Mouse (Mus musculus): ENCODE measurements at regions not wholly inside any gene's neighbourhood (a gene's known extent, or its start where the extent isn't known, plus 50 kb on each side); places are given as distances from the start of the nearest gene placed in this dataset.

DNA sequence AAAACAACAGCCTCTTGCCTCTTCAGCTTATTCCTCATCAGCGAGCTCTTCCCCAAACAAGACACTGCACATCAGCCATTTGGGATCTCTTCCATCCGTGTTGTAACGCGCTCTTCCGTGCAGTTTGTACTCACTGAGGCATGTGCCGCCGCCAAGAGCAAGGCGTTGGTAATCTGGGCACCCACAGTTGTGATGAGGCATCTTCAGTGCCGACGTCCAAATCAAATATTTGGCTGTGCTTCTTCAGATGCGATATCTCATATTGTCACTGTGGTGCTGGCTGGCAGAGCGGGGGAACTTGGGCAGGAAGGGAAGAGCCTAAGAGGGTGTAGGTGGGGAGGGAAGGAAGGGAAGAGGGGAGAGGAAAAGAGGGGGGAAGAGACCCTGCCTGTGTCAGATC, 439.2 kb downstream of the Tmem182 start:
- no peak for DNase-seq (ENCODE audit: low read depth, low spot score)

DNA sequence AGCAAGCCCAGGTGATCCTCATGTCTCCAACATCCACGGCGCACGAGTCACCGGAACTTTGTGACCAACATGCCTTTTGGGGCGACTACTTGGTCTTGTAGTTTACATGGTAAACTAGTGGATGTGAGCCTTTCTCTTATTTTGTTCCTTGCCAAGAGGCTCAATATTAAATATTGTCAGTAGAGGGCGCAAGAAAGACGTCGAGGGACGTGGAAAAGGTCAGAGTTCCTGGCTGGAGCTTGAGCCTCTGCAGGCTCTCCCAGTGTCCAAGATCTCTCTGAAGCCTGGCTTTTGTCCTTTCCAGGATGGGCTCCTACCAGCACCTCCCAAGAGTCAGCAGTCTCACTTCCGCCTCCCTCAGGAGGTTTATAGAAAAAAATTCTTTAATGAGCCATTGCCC, 458.8 kb downstream of the Tmem182 start:
- DNase-seq (ENCODE audit: low read depth, low spot score): peak; percentile 26

DNA sequence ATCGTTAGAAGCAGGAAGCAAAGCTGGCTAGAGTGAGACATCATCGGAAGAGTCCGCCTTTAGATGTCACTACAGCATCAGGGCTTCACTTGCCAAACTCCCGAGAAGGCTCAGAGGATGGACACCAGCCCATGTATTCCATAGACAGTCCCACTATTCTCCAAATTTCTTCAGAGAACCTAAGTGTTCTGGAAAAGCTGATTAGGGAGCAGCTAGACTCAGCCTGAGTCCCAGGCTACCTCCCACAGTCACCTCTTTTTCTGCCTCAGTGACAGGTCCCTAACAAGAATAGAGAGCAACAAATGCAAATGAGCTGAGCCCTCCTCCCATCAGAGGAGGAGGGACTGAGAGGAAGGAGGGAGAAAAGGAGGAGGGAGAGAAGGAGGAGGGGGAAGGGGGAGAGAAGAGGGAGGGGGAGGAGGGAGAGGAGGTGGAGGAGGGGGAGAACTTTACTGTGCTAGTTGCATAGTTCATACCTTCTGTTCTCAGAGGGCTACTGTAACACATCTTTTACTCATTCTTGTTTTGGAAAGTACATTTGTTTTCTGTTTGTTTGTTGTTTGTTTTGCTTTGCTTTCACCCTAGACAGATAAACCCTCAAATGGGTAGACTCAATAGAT, 465.8 kb downstream of the Tmem182 start:
- DNase-seq (ENCODE audit: low read depth, low spot score): no peak

- no peak for DNase-seq (ENCODE audit: low read depth, low spot score)
Measured at GRCm38 (mm10) chr1:41274573-41275270, 469.3 kb downstream of the Tmem182 start.

- no peak for DNase-seq (ENCODE audit: low read depth, low spot score)
Measured at GRCm38 (mm10) chr1:41275271-41275624, 469.8 kb downstream of the Tmem182 start.

- no peak for DNase-seq (ENCODE audit: low read depth, low spot score)
Measured at GRCm38 (mm10) chr1:41275642-41276041, 470.2 kb downstream of the Tmem182 start.

DNA sequence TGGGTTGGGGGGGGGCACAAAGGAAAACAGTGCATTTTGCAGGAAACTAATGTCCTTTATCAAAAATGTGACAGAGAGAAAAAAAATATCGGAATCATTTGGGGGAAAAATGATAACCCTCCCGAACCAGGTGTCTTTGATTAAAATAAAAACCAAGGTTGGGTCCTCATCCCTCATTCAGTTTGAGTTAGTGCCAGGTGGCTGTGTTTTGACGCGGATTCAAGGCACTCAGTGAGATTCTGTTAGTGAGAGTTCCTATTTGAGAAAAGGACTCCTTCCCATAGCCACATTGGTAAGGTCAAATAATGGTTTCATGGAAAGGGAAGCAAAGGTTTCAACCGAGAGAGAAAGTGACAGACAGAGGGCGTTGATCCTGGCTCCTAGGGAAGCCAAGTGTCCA, 470.9 kb downstream of the Tmem182 start:
- no peak for DNase-seq (ENCODE audit: low read depth, low spot score)

DNA sequence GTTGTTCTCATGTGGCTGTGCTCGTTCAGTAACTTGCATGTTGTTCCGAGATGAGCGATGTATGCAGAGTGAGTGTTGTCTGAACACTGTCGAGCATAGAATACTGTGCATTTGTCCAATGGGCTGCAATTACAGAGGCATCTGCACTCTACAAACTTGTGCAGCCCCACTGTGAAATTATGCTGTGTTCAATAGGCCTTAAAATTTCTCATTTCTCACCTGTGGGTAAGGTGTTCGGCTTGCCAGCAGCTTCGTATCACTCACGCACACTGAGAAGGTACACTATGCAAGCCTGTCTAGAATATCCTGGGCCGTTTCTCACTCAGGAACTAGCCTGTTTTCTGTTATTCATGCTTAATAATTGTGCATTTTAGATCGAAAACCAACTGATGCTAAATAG, 479.8 kb downstream of the Tmem182 start:
- DNase-seq (ENCODE audit: low read depth, low spot score): no peak

GRCm38 (mm10) chr1:41286221-41286620, 480.8 kb downstream of the Tmem182 start:
- DNase-seq (ENCODE audit: low read depth, low spot score): no peak

DNA sequence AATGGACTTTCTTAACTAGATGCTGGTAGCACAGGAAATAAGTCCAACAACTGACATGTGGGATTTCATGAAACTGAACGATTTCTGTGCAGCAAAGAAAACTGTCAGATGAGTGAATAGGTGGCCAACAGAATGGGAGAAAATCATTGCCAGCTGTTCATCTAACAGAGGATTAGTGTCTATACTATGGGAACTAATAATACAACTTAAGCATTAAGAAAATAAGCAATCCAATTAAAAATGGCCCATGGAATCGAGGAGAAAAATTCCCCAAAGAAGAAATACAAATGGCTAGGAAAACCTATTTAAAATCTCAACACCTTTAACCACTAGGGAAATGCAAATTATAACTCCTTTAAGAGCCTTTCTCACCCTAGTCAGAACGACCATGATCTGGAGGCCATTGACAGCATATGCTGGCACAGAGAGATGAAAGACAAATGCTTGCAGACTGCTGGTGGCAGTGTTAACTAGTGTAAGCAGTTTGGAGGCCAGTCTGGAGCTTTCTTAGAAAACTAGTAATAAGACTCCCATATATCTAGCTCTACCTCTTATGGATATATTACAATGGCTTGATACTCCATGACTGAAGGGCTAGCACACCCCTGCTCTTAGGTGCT, 521.6 kb downstream of the Tmem182 start:
- no peak for DNase-seq (ENCODE audit: low read depth, low spot score)

DNA sequence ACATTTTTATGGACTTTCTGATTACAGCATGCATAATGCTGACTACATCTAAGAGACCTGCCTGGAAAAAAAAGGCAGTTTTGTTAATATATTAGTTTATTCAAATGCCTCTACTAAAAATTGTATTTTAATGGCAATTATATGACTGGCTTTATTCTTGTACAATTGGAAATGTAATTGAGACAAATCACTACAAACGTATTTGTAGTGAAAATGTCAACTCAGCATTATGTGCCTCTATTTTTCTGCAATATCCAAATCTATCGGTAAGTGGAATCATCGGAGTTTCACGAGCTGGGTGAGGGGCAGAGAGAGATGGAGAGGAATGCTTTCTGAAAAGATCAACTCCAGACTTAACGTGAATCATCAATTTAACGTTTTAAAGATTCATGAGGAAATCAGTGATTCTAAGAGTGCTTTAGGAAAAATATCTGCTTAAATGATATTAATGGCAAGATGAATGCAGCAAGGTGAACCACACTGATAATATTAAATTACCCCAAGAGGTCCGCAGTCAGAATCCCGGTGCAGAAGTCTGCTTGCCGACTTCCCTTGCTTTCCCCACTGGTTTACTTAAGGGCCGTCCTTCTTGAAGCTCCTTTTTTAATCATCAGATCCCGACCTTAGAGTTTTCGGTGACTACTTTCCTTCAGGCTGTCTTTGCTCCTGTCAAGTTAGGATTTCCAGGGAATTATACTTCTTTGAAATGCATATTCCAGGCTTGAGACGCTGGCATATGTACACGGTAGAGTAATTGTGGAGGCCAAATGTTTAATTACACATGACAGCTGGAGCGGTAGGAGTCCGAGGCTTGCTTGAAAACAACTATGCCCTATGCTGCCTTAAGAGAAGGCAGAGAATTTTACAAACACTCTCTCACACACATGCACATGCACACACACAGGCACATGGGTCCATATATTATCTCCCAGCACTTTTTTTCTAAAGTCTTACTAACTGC, 544.7 kb downstream of the Tmem182 start:
- no peak for DNase-seq (ENCODE audit: low read depth, low spot score)

DNA sequence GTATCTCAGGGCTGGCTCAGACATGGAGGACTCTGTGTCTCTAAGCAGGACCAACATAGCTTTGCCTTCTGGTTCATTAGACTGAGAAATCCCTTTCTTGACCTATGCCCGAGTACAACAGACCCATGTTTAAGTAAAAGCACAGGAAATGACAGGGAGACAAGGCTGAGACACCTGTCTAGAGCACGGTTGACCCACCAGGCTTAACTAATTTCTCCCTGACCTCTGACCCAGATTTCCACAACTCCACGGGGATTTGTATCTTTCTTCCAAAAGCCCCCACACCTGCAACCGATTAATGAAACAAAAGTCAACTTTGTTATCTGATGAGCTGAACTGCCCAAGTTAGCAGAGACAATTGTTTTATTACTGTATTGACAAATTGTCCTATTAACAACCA, 553.7 kb downstream of the Tmem182 start:
- DNase-seq (ENCODE audit: low read depth, low spot score): no peak

DNA sequence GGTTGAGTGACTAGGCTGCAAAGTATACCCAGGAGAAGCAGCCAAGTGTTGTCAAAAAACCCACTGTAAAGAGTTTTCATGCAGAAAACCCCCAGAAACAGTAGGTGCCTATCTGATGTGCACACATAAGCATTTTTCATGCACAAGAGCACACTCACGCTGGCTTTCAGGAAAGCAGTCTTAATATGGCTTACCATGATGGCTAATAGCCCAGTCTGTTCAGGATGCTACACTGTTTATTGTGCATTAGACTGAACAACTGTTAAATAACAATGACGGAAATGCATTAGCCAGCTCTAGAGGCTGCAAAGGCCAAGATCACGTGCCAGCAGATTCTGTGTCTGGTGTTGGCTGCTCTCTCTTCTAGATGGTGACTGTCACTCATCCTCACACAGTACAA, 556.1 kb downstream of the Tmem182 start:
- DNase-seq (ENCODE audit: low read depth, low spot score): no peak

DNA sequence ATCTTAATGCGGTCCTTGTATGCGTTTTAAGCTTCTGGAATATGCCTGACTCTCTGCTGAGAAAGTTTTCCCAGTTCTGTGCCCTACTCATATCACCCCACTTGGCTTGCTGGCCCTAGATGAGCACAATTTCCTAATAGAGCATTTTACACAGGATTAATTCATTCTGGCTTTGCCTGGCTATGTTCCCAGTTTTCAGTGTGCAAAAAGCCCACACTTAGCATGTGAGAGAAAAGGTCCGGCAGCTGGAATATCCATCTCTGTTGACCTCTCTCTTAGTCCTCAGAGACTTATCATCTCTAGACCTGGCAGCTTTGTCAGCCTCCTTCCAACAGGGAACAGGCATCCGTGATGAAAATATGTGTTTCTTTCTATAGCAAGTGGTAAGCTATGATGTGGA, 574.6 kb downstream of the Tmem182 start:
- no peak for DNase-seq (ENCODE audit: low read depth, low spot score)

DNA sequence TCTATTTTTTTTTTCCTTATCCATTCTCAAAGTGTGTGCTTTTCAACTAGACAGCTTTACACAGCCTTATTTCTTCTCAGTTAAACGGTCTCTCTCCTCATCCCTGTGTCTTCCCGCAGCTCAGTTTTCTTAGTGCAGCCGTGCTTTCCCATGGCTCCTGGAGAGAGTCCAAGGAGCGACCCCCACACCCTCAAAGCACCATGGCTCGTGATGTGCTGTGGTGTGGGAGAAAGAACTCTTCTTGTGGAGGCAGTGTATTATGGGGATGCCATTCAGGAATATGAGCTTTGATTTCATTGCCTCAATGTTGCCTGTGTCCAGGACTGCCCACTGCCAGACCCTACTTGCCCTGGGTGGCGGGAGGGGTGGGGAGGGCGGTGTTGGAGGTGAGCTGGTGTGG, 576.1 kb downstream of the Tmem182 start:
- no peak for DNase-seq (ENCODE audit: low read depth, low spot score)

DNA sequence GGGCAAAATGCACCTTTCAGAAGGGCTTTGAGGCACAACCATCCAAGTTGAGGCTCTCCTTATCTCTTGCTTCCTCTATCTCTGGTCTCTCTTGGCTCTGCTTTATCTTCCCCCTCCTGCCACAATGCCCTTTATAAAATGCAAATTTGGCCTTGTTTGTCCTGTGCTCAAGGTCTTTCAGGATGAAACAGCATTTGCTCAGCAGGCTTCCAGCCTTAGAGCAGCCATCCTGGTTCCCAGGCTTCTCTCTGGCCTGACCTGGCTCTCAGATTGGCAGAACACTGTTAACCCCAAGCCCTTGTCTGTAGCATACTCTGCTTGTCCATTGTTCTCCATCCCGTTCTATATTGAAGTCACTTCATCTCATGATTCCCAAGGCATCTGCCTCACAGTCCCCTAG, 579.3 kb downstream of the Tmem182 start:
- no peak for DNase-seq (ENCODE audit: low read depth, low spot score)

DNA sequence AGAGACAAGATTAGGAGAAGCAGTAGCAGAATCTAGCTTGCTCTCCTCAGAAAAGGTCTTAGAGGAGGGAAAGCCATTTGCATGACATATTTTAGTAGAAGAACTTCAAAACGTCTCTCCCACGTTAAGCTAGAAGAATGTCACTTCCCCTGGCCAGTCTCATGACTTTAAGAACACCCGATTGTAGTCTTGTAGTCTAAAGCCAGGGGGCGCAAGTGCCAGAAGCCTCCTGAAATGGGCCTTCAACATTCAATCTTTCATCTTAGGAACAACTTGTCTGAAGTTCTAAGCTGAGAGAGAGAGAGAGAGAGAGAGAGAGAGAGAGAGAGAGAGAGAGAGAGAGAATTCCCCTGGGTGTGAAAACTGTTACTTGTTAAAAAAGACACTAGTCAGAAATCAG, 581.0 kb downstream of the Tmem182 start:
- DNase-seq (ENCODE audit: low read depth, low spot score): no peak

DNA sequence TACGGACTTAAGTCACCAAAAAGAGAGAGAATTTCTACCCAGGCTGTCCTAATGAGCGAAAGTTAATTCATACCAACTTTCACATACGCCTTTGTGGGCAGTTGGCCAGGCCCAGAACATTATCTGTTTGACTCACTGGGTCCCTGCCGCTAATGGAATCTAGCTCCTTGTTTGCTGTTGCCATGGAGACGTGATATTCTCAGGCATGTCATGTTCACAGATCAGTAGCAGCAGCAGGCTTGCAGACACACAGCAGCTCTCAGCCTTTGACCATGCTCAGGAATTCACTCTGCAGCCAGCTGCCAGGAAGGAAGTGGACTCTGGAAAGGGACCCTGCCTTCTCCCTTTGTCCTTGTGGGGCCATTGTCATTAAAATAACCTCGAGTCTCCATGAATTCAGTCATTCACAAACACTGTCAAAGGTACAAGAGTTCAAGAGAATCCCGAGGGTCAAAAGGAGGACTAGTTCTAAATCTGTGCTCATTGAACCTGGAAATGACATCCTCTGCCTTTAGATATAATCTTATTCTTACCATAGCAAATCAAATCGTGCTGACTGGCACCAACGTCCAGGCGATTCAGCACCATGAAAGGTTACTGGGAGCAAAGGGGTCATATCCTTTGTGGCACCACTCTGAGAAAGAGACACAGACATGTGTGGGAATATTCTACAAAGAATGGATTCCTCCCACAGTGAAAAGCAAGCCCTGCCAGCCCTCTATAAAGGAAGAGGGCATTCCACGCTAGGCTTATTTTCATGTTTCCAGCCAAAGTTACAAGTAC, 584.9 kb downstream of the Tmem182 start:
- DNase-seq (ENCODE audit: low read depth, low spot score): peak; percentile 20

DNA sequence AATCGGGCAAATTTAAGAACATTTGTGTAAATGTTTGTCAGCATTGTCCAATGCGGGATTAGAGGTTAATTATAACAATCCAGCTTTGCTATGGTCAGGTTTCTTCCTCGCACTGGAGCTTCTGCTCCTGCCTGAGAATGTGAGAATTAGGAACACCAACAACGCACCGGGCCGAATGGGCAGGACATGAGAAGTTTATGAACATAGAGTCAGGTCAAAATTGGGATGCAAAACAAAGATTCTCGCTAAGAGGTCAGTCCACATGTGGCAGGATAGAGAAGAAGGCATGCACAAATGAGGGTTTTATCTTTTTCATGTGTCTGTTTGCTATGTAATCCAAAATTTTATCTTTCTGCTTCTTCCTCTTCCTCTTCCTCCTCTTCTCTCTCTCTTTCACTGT, 585.7 kb downstream of the Tmem182 start:
- no peak for DNase-seq (ENCODE audit: low read depth, low spot score)

DNA sequence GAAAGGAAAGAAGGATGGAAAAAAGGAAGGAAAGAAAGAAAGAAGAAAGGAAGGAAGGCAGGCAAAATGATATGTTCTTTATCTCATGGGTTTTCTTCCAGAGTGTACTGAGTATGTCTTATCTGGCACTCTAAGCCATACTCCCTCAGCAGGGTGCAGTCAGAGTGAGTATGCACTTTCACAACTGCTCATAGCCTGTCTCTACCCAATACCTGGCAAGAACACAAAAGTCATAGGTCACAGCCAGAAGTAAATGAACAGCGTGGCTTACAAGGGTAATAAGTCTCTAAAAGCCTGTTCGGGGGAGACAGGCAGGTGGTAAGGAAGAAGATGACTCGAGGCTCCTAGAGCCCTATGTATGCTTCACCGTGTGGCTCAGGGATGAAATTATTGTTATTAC, 587.9 kb downstream of the Tmem182 start:
- DNase-seq (ENCODE audit: low read depth, low spot score): no peak

DNA sequence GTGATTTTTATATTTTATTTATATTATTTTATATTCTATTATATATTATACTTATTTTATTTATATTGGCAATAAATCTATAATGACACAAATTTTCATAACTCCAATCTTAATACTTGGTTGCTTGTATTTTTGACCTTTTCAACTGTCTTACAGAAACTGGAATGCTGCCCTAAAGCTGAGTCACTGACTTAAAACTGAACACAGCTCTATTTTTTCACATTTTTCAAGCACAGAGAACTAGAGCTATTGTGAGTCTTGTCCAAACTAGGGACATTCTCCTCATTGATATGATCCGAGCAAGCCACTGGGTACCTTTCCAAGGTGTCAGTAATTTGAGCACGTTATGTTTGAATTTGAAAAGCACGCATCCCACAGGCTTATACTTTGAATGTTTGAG, 589.7 kb downstream of the Tmem182 start:
- DNase-seq (ENCODE audit: low read depth, low spot score): peak; percentile 15

Data from 3T3-L1 (cell line).